Mouse (Mus musculus) cerebellum, adult 11-12 months (tissue): ENCODE measurements at regions not wholly inside any gene's neighbourhood (a gene's known extent, or its start where the extent isn't known, plus 50 kb on each side); places are given as distances from the start of the nearest gene placed in this dataset.

Source experiments
- DNase-seq: peaks from one replicate; pipeline ENCODE4 v3.0.0; 2022

GRCm38 (mm10) chr17:4199698-4200153 lies 503.7 kb upstream of the Nox3 start:
- no peak for DNase-seq

DNA sequence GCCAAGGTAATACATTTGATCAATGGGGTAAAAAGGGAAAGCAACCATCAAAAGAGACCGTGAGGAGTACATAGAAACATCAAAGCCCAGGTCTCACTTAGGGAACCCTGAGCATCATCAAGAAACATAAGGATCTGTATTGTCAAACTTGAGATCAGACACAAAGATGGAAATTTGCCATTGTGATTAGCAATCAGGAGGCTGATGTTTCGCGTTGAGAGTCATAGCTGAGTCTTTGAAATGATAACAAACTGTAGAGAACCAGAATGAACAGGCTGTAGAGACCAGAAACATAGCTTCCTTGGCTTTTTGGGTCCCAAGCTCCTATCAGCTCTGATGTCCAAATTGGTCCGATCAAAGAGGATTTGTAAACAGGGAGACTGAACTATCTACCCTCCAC lies 505.2 kb upstream of the Nox3 start:
- DNase-seq, result no peak

GRCm38 (mm10) chr17:4208142-4208925 lies 512.3 kb upstream of the Nox3 start:
- no peak for DNase-seq

GRCm38 (mm10) chr17:4209650-4210049 lies 513.6 kb upstream of the Nox3 start:
- DNase-seq, result no peak

DNA sequence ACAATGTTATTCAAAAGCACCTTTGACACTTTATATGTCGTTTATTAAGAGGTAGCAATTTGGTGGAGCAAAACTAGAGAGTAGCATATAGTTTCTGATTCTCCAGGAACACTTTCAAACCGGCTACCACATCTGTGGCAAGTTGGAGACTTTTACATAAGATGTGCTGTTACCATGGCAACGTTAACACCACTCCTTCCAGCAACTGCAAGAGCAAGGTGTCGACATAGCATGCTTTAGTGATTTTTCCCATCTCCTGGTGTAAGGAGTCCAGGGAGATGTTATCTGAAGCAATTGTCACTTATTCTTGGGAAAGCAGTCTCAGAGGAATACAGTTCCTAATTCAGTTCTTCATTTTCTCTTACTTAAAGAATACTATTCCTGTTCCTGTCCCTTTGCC lies 516.5 kb upstream of the Nox3 start:
- no peak for DNase-seq

DNA sequence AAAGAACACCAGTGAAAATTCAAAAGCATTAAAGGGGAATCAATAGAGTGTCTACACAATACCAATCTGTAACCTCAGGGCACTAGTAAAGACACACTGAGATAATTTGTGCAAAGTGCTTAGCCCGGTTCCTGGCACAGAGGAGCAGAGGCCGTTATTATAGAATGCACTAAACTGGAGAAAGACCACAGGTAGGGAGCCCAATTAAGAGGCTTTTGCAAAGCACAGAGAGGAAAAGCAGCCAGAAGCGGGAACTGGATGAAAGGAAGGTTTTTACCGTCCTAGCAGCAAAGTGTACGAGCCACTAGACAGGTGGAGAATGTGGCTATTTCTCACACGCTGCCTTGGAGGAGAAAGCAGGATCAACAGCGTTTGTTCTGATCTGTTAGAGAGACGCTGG lies 518.9 kb upstream of the Nox3 start:
- DNase-seq, result no peak

GRCm38 (mm10) chr17:4216203-4216602 lies 520.1 kb upstream of the Nox3 start:
- no peak for DNase-seq

GRCm38 (mm10) chr17:4216750-4217149 lies 520.7 kb upstream of the Nox3 start:
- no peak for DNase-seq

DNA sequence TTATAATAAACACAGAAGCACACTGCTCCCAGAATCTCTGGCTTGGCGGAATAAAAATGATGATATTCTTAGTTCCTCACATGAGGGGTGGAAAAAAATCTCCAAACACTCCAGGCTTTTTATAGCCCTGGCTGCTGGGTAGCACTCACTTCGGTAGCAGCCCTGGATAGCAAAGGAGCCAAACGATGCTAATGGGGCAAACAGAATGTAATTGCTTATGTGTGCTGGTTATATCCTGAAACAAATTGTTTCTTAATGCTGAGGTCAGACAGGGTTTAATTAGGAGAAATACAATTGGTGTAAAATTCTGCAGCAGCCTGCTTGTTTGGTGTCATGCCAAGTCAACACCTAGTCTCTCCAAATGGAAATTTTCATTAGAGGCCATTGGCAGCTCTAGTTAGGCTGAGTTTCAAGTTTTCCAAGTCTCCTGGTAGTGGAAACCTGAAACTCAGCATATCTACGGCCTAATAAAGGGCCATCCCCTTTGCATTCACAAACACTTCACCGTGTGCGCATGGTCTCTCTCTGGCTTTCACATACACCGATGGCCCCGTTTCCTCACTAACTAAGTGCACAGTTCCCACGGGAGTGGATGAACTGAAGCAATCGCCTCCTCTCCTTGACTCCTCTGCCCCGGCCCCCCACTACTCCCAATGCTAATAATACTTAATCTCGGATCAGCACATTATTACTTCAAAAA lies 524.8 kb upstream of the Nox3 start:
- DNase-seq, result no peak

DNA sequence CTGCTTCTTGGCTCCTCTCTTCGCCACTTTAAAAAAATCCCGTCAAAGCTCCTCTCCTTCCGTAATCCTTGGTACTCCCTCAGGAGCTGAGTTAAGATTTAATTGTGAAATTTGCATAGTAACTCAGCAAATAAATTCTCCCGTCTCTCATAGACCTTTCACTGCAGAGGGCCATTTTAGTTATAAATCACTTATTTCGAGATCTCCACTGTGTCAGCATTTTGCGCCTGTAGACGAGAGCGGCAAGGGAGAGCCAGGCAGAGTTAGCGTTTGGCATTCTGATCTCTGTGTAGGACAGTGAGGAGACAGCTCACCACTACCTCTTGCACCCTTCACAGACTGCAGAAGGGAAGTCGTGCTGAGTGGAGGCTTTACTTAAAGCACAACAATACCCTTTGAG lies 531.8 kb upstream of the Nox3 start:
- DNase-seq, result no peak

GRCm38 (mm10) chr17:4229969-4230368 lies 533.9 kb upstream of the Nox3 start:
- DNase-seq, result no peak

DNA sequence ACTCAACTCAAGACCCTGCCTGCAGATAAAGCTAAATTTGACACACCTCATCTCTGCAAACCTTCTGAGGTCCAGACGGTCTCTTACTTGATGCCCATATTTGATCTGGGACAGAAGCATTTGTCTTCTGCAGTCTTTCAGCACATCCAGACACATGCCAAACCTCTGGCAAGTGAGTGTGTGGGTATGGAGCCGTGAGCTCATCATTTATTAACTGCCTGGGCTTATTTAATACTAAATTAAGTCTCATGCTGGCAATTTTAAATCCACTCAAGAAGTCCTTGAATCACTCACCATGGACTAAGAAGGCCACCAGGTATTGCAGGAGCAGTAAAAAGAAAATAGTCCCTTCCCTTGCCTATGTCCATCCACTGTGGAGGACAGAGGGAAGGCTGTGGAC lies 554.4 kb upstream of the Nox3 start:
- no peak for DNase-seq

DNA sequence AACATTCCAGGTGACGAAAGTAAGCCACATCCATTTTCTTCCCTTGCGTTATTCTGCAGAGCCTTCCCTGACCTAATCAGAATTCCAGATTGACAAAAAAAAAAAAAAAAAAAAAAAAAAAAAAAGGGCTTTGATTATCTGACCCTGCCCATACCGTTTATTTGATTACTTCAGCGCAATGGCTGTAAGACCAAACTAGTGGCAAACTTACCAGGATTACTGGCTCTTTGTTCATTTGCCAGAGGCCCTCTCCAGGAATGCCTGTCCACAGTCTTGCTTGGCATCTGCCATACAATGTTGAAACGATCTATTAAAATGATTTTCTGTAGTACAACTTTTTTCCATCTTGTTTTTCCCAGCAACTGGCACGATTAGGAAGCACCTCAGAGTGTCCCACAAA lies 569.4 kb upstream of the Nox3 start:
- DNase-seq, result no peak

GRCm38 (mm10) chr17:4265946-4266345 lies 569.9 kb upstream of the Nox3 start:
- no peak for DNase-seq

GRCm38 (mm10) chr17:4266487-4266886 lies 570.4 kb upstream of the Nox3 start:
- DNase-seq, result no peak

- no peak for DNase-seq
Observed at GRCm38 (mm10) chr17:4268380-4268779, 572.3 kb upstream of the Nox3 start.

GRCm38 (mm10) chr17:4272456-4272855 lies 576.4 kb upstream of the Nox3 start:
- DNase-seq, result no peak

- DNase-seq, result no peak
Observed at GRCm38 (mm10) chr17:4276722-4277121, 580.7 kb upstream of the Nox3 start.

DNA sequence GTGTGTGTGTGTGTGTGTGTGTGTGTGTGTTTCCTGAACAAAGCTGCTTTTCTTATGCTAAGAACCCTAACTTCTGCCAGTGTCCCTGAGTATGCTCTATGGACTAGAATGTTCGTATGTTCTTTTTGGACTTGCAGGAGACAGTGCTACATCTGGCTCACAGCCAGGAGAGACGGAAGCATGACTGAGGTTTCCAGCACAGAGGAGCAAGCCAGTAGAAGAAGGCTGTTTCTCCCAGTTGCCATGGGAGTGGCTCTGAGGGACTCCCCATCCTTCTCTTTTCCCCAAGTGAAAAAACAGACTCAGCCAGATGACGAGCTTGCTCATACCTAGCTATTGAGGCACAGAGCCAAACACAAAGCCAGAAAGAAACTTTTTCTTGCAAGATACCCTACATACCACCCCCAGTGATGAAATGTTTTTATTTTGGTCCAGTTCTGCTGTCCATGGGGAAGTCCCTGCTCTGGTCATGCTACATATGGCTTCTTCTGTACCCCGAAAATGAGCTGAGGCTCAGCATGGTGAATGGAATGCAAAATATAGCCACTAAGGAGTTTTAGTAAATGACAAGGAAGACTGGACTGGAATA lies 582.3 kb upstream of the Nox3 start:
- no peak for DNase-seq

GRCm38 (mm10) chr17:4281451-4281850 lies 585.4 kb upstream of the Nox3 start:
- DNase-seq, result no peak

DNA sequence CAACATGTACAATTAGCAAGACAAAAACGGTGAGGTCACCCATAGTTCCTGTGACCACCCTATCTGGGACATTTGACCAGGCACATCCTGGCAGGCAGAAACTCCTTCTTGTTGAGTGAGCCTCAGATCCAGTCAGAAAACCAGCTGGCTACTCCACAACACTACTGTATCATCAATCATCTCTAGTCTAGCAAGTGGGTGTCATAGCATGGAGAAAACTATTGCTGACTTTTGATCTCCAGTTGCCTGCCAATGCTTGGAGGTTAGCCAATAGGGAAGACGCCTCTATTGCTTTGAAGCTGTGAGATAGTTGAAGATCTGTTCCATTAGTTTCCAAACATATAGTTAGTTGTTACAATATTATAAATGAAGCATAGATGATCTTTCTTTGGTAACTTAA lies 595.4 kb upstream of the Nox3 start:
- no peak for DNase-seq

DNA sequence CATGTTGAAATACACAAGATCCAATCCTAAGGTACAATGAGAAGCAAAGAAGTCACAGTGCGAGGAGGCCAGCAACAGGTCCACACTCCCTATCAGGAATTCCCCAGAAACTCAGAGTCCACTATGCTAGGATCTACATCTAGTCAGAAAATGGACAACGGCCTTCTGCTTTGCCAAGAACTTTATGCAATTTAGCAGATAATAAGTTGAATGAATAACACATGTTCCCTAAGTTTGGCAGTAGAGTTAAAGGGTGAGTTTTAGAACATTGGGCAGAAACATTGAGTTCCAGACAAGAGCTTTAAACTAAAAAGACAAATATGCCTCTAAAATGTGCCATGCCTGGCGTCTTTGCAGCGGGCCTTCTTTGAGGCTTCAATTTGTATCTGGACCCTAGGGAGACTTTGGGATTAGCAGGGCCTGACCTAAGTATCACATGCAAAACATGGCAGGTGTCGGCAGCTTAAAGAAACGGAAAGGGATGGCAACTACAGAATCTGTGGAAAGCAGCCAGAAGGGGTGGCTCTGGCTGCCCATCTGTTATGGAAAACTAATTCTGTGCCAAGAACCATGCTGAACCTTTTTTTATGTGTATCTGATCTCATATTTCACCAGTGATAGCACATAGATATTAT lies 600.6 kb upstream of the Nox3 start:
- peak; percentile 19 for DNase-seq

- DNase-seq, result no peak
Observed at GRCm38 (mm10) chr17:4297156-4297535, 601.1 kb upstream of the Nox3 start.
